Mouse (Mus musculus) left cerebral cortex, postnatal 4 days (tissue): ENCODE measurements around the gene Gltpd2. TPM values are rescaled to one million over a fixed set of nuclear protein-coding genes. Genes with fewer than 3 reads are reported as not detected.
"Not testable (repeated sequence)": the region's sequence is repeated elsewhere in the genome, so short reads cannot be mapped to it uniquely, and the experiment has no call there.

ENCODE experiments used
- DNase-seq: peaks from one replicate; pipeline ENCODE4 v3.0.0-alpha.2; 2022
- intact Hi-C: fragments of 180-260 bp; cut with DNase I; formaldehyde crosslinking; loops from one replicate; pipeline ENCODE4 v1.15.1; 2025
- total RNA-seq, 2 experiments: library from RNA; stranded (reverse); gene quantifications; 2 replicates each; pipeline ENCODE4 v1.2.3; 2021

The Gltpd2 gene
- total RNA-seq, 2 experiments from 2014 or later = not detected

- intact Hi-C loops = loop anchor here (10.0 kb wide), 1 partner anchor 241 kb away; no protein-coding TSS in a partner anchor
- no peak for DNase-seq
These were observed 4.7 kb upstream of the Gltpd2 start, which contains the start of gene Vmo1 for GRCm38 (mm10) chr11:70514288-70514687. Gene Vmo1 (minus strand): TSS chr11:70514616.

GRCm38 (mm10) chr11:70516352-70516751 is 2.6 kb upstream of the Gltpd2 start:
- intact Hi-C loops = loop anchor here (10.0 kb wide), 1 partner anchor 238 kb away; no protein-coding TSS in a partner anchor
- DNase-seq = no peak

DNA sequence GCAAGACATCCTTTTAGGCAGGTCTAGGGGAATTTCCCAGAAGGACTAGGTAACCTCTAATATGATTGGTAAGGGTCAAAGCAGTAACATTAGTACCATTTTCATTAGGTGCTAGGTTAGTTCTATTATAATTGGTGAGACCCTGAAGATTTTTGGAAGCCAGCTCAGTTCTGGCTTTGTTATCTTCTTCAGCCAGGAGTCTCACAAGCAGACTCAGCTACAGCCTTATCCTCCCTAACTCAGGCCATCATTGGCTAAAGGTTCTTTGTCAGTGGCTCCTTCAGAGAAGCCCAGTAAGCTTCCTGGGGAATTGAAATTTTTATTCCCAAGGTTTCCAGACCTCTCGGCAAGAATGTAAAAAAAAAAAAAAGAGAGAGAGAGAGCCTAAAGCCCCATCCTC is 560 bp upstream of the Gltpd2 start:
- DNase-seq = no peak
- intact Hi-C loops = loop anchor here (10.0 kb wide), 1 partner anchor 236 kb away; no protein-coding TSS in a partner anchor

DNA sequence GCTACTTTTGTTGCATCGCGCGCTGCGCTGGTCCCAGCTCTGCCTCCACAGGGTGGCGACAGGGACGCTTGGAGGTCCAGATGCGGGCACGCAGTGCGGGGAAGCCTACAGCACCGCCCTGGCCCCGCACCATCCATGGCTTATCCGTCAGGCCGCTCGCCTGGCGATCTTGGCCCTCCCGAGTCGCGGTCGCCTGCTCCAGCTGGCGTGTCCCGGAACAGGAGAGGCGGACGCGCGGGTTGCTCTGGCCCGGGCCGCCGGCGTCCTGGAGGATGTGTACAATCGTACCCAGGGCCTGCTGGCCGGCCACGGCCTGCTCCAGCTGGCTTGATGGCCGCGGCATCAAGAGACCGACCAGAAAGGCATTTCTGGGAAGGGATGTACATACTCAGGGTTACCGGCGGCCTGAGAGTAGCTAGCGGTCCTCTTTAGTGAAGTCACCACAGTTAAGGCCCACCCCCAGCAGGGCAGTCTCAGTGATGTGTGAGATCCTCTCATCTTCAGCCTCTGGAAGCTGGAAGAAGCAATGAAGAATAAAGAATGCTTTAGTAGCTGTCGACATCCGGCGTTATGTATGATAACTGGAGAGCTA is 1.3 kb downstream of the Gltpd2 start:
- DNase-seq = peak; percentile 32

DNA sequence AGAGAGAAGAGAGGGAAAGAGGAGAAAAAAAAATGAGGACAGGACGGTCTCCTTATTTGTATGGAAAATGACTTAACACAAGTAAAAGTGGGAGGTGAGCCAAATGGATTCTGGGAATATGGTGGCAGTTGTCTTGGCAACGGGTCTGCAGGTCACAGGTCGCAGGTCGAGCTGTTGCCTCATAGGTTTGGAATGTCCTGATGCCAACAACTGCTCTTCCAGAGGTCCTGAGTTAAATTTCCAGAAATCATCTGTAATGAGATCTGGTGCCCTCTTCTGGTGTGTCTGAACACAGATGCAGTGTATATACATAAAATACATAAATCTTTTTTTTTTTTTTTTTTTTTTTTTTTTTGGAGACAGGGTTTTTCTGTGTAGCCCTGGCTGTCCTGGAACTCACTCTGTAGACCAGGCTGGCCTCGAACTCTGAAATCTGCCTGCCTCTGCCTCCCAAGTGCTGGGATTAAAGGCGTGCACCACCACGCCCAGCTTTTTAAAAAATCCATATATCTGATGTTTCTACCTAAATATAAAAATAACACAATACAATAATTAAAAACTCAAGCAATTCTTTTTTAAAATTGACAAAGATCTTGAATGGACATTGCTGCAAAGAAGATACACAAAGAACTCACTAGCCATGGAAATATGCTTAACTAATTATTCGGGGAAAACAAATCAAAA is 4.5 kb downstream of the Gltpd2 start:
- DNase-seq, intact Hi-C loops: not testable (repeated sequence)

More for the DNA sequence above, 1.3 kb downstream of the Gltpd2 start:
- intact Hi-C loops = no loop called here

GRCm38 (mm10) chr11:70524782-70525181 is 5.8 kb downstream of the Gltpd2 start:
- DNase-seq = no peak
- intact Hi-C loops = no loop called here

GRCm38 (mm10) chr11:70525184-70525678 is 6.2 kb downstream of the Gltpd2 start, which contains the start of gene Psmb6:
Gene Psmb6 (plus strand): TSS chr11:70525367.
- peak; percentile 90 for DNase-seq
- intact Hi-C loops = no loop called here

DNA sequence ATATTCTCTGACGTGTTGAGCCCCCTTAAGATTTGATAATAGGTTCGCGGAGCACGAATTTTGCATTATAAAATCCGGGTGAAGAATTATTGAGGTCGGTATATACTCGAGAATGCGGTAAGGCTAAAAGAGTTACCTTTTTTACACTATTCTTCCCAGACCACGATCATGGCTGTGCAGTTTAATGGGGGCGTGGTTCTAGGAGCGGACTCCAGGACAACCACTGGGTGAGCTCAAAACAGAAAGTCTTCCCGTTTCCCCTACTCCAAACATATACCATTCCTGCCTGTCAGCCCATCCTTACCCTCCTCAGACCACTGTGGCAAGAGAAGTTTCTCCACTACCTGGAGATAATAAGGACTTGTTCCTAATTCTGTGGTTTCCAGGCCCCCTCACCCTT is 6.7 kb downstream of the Gltpd2 start:
- DNase-seq = no peak
- intact Hi-C loops = no loop called here

- no peak for DNase-seq
- intact Hi-C loops = no loop called here
These were observed 7.2 kb downstream of the Gltpd2 start for GRCm38 (mm10) chr11:70526211-70526610.

DNA sequence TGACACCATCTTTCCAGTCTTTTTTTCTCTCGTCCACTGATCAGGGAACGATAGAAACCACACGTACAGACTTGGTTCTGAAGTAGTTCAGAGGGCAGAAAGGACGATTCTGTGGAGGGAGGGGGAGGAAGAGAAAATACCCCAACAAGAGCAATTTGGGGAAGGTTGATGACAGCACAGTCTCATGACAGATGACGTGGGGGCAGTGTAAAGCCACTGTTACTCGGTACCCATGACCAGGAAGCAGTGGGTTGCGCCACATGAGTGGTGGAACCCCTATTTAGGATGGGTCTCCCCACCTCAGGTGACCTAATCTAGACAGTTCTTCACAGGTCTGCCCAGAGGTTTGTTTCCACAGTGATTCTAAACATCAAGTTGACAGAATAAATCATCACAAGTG is 9.6 kb downstream of the Gltpd2 start:
- no peak for DNase-seq
- intact Hi-C loops = no loop called here

DNA sequence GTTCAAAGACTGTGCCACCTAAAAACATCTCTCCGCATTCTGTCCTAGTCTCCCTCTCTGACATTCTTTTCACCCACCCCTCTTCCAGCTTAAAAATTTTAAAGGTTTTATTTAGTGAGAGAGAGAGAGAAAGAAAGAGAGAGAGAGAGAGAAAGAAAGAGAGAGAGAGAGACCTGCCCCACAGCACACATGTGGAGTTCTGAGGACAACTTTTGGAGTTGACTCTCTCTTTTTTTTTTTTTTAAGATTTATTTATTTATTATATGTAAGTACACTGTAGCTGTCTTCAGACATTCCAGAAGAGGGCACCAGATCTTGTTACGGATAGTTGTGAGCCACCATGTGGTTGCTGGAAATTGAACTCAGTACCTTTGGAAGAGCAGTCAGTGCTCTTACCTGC is 12.1 kb downstream of the Gltpd2 start:
- intact Hi-C loops, DNase-seq: not testable (repeated sequence)

GRCm38 (mm10) chr11:70532839-70533238 is 13.8 kb downstream of the Gltpd2 start, which contains the start of gene Gm40193:
Gene Gm40193 (minus strand): TSS chr11:70532939.
- intact Hi-C loops = no loop called here
- DNase-seq = no peak

- intact Hi-C loops = no loop called here
- DNase-seq = no peak
These were observed 20.4 kb downstream of the Gltpd2 start for GRCm38 (mm10) chr11:70539423-70539822.

GRCm38 (mm10) chr11:70539877-70540587 is 21.0 kb downstream of the Gltpd2 start, which contains the start of gene Pld2:
Gene Pld2 (plus strand): TSS chr11:70540064.
- peak; percentile 75 for DNase-seq
- intact Hi-C loops = no loop called here

GRCm38 (mm10) chr11:70540928-70541327 is 21.9 kb downstream of the Gltpd2 start:
- DNase-seq = no peak
- intact Hi-C loops = no loop called here

DNA sequence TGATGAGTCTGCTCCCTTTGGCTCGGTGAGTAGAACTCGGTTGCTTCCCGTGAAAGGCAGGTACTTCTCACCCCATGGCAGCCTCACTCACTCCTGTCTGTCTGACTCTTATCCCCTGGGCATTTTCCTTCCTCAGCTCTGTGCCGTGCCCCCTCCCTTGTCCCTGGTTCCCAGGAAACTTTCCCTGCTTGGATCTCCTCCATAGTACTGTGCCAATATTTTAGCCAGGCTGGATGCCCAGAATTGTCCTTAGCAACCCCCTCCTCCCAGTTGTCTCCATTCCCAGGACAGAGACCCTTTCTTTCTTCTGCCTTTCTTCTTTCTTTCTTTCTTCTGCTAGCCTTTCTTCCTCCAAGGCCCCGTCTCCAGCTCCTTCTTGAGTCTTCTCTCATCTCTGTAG is 22.4 kb downstream of the Gltpd2 start:
- DNase-seq = no peak
- intact Hi-C loops = no loop called here

GRCm38 (mm10) chr11:70544496-70544895 is 25.5 kb downstream of the Gltpd2 start:
- intact Hi-C loops = no loop called here

DNA sequence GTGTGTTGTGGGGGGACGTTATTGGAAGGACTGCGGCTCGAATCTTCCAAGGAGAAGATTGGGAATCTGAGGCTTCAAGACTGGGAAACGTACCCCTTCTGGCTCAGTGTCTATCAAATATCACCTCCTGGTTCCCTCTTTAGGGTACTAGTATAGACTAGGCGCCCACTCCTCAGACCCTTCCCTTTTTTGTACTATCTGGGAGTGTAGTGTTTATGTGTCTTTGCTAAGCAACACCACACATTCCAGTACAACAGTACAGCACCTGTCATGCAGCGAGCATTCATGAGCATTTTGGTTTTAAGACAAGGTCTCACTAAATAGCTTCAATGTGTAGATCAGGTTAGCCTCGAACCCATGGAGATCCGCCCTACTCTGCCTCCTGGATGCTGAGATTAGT is 32.5 kb downstream of the Gltpd2 start:
- no peak for DNase-seq
- intact Hi-C loops = no loop called here

More at GRCm38 (mm10) chr11:70544496-70544895, 25.5 kb downstream of the Gltpd2 start:
- DNase-seq = no peak

DNA sequence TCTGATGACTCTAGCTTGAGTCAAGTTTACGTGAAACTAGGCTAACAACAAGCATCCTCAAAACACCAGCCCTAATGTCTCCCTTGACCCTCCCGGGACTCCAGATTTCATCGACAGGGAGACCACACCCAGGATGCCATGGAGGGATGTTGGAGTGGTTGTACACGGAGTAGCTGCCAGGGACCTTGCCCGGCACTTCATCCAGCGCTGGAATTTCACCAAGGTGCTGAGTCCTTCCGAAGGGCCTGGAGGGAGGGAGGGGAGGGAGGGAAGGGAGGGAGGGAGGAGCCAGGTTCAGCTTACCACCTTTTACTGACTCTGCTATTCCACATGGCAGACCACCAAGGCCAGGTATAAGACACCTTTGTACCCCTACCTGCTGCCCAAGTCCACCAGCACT is 34.9 kb downstream of the Gltpd2 start:
- DNase-seq = no peak
- intact Hi-C loops = no loop called here

DNA sequence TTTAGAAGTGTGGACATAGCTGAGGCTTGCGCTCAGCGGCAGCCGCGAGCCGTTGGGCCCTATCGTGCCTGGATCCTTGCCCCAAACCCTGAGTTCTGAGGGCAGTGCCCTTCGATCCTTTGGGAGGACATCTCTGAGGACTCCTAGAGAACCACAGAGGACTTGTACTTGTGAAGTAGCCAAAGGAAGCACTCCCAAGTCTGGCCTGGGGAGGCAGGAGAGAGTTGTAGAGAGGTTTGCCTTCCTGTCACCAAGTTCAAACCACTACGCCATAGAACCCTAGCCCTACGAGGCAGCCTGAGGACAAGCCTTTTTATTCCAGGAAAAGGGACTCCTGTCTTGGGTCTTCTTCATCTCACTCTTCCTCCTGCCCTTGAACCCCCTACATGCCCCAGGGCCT is 38.5 kb downstream of the Gltpd2 start:
- no peak for DNase-seq
- intact Hi-C loops = no loop called here

DNA sequence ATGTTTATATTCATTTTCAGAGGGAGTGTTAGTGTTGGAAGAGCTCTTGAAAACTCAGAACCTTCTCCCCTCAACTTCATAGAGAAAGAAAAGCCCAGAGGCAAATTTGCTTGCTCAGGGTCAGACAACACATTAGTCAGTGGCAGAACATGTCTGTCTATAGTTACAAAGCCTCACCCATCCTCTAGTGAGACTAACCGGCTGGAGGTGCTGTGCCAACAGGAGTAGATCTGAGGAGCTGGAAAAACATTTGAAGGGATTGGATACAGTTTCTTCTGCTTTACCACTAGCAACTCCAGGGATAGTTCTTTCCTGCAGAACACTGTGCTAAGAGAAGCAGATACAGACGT is 42.9 kb downstream of the Gltpd2 start:
- intact Hi-C loops = loop anchor here (5.0 kb wide), 1 partner anchor 40 kb away; no protein-coding TSS in a partner anchor
- DNase-seq = no peak
